Mouse (Mus musculus) ES-Bruce4 (cell line): ENCODE measurements around the gene Mrpl41.

ENCODE experiments used
- CTCF ChIP-seq: IDR thresholded peaks from one replicate; pipeline ENCODE4 v1.8.1; 2011; ENCODE audit warnings: low read depth, low read length
- EP300 ChIP-seq: IDR thresholded peaks from 2 replicates; pipeline ENCODE4 v1.6.1; 2011; ENCODE audit warnings: low read depth, low read length; ENCODE audit not compliant: insufficient read depth
- POLR2A ChIP-seq: IDR thresholded peaks from one replicate; pipeline ENCODE4 v1.8.1; 2011; ENCODE audit warnings: low read length; ENCODE audit not compliant: insufficient read depth

- TF ChIP-seq CTCF, result no peak
- no peak for TF ChIP-seq POLR2A
- TF ChIP-seq EP300, result no peak
Measured at GRCm38 (mm10) chr2:24942092-24942491, 32.8 kb downstream of the Mrpl41 start.
